Mouse (Mus musculus) forebrain, postnatal 0 days (tissue): ENCODE data around the gene Cfap58. TPM values are rescaled to one million over a fixed set of nuclear protein-coding genes. Genes with fewer than 3 reads are reported as not detected.
A peak's percentile ranks its signal among the peaks of the same experiment; 100 is the strongest.

Experiments
- ATAC-seq: fragments of 200-750 bp; cut with Nextera tagmentation; 2 replicates; pipeline ENCODE4 v1.8.0; 2017; ENCODE audit warnings: mild to moderate bottlenecking, moderate library complexity
- DNase-seq: peaks from one replicate; pipeline ENCODE4 v3.0.0-alpha.2; 2015
- H3K27ac ChIP-seq: fragments of 300-500 bp; sonication (generic); 2 replicates; pipeline ENCODE4 v1.5.1; 2014; ENCODE audit warnings: low read depth, mild to moderate bottlenecking, antibody characterized with exemption, low read length, moderate library complexity, mixed read lengths
- H3K27me3 ChIP-seq: fragments of 300-500 bp; sonication (generic); 2 replicates; pipeline ENCODE4 v1.6.1; 2014; ENCODE audit warnings: mild to moderate bottlenecking, low read length, mixed read lengths; ENCODE audit not compliant: insufficient read depth
- H3K36me3 ChIP-seq: fragments of 300-500 bp; sonication (generic); 2 replicates; pipeline ENCODE4 v1.6.1; 2014; ENCODE audit warnings: mild to moderate bottlenecking, moderate library complexity; ENCODE audit not compliant: insufficient read depth
- H3K4me1 ChIP-seq: fragments of 300-500 bp; sonication (generic); 2 replicates; pipeline ENCODE4 v1.6.1; 2014; ENCODE audit warnings: antibody characterized with exemption; ENCODE audit not compliant: insufficient read depth
- H3K4me2 ChIP-seq: fragments of 300-500 bp; sonication (generic); 2 replicates; pipeline ENCODE4 v1.6.1; 2014; ENCODE audit warnings: low read depth, mild to moderate bottlenecking, moderate library complexity
- H3K4me3 ChIP-seq: fragments of 300-500 bp; sonication (generic); 2 replicates; pipeline ENCODE4 v1.5.1; 2014; ENCODE audit warnings: low read depth, low read length, mixed read lengths
- H3K9ac ChIP-seq: fragments of 300-500 bp; sonication (generic); 2 replicates; pipeline ENCODE4 v1.6.1; 2014; ENCODE audit warnings: mild to moderate bottlenecking
- H3K9me3 ChIP-seq: fragments of 300-500 bp; sonication (generic); 2 replicates; pipeline ENCODE4 v1.6.1; 2016; ENCODE audit warnings: low read length
- CTCF ChIP-seq: sonication (generic); IDR thresholded peaks from 2 replicates; pipeline ENCODE4 v1.5.1; 2016; ENCODE audit warnings: antibody characterized with exemption, control low read depth, low read depth
- WGBS: fragments of 180-500 bp; shearing (Covaris S2); extraction: QIAGEN DNeasy Blood & Tissue Kit; methylation state at CpG from one replicate; pipeline ENCODE4 v1.1.7; 2014; 5-methylcytosine and 5-hydroxymethylcytosine counted together
- polyA plus RNA-seq: library from polyadenylated mRNA; unstranded; fragments of >200 nt; fragmentation: Nextera tagmentation; extraction: Ambion mirVana; gene quantifications from 2 replicates; pipeline ENCODE4 v1.2.1, GENCODE M21; 2015
- total RNA-seq: library from RNA; depleted of rRNA; stranded (reverse); fragments of >200 nt; gene quantifications from 2 replicates; pipeline ENCODE4 v1.2.3, GENCODE M21; 2014

Cfap58 gene
- total and polyA plus RNA-seq, 2 experiments from 2014 or later, result 0.62 to 2.6 TPM

DNA sequence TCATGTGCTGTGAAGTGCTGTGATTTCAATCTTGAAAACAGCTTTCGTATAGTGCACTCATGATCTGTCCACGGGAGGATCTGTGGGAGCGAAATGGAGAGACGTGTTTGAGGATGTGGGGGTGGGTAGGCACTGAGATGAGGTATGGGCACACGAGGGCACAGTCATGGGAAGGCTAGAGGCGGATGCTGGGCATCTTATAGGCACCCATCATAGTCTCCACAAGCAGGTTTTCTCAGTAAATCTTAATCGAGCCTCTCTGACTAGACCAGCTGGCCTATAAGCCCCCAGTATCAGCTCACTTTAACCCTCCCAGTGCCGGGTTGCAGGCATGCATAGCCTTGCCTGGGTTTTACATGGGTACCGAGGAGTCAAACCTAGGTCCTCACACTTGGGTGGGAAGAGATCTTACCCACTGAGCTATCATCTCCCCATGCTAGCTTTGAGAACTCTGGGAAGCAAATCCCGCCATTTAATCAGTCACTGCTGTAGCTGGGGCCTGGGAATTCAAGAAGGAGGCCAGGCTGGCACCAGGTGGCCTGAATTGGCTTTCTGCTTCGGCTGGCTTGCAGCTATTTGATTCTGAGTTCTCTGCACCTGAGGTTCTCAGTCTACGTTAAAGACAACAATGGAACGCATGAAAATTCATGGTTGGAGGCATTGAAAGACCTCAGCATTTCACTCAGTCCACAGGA lies 51.6 kb downstream of the Cfap58 start:
- TF ChIP-seq CTCF, result no peak
- Histone ChIP-seq H3K4me2 (no peak overlapping the region), H3K4me3 (no peak overlapping the region), H3K9me3 (no peaks in the 10 kb centered on the region), H3K9ac (no peak overlapping the region), H3K36me3 (no peaks in the 10 kb centered on the region), H3K27me3 (no peaks in the 10 kb centered on the region), H3K4me1 (no peaks in the 10 kb centered on the region), H3K27ac (no peak overlapping the region)
- WGBS, result 61% methylated on average over 13 of the region's 13 CpGs
- DNase-seq (no peak), ATAC-seq (no peak)

DNA sequence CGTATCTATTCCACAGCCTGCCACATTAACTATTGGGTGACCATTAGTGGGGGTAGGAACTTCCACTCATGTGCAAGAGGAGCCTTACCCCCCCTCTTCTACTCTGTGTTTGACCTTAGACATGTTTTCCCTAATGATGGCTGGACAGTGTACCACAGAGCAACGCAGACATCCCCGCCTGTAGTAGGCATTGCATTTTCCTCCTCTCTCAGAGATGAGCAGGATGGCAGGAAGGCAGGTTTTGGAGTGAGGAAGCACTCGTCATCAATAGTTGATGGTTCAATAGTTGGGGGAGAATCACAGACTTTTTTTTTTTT lies 52.1 kb downstream of the Cfap58 start:
- no peak overlapping the region for H3K9ac ChIP-seq
- no peak overlapping the region for H3K27ac ChIP-seq
- no peaks in the 10 kb centered on the region for H3K36me3 ChIP-seq
- no peak for DNase-seq
- 84% methylated on average over 4 of the region's 4 CpGs for WGBS
- no peaks in the 10 kb centered on the region for H3K4me1 ChIP-seq
- H3K27me3 ChIP-seq, result no peaks in the 10 kb centered on the region
- no peak overlapping the region for H3K4me2 ChIP-seq
- no peak for TF ChIP-seq CTCF
- no peaks in the 10 kb centered on the region for H3K9me3 ChIP-seq
- H3K4me3 ChIP-seq, result no peak overlapping the region
- ATAC-seq, result no peak

DNA sequence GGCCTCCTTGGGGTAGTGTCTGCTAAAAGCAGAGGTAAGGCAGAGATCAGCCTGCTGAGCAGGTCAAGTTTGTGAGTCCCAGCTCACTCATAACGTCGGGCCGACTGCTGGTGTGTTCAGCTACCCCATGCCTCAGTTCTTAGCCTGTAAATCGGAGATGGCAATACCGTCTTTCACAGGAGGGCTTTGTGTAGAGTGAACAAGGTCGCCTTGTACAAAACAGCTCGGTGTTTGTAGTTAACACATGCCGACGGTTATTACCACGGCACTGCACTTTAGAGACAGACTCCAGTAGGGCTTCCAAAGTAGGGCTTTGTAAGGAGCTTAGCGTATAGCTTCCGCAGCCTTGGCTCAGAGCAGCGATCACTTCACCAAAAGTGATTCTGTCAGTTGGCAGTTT lies 63.8 kb downstream of the Cfap58 start:
- H3K9me3 ChIP-seq, result no peaks in the 10 kb centered on the region
- ATAC-seq, result peak; percentile 63
- no peak for DNase-seq
- no peaks in the 10 kb centered on the region for H3K36me3 ChIP-seq
- 0 out of 2 replicates have a peak, but pooled peaks cover 4% of the 10 kb centered on the region for H3K4me1 ChIP-seq
- no peak overlapping the region for H3K9ac ChIP-seq
- no peak overlapping the region for H3K4me3 ChIP-seq
- TF ChIP-seq CTCF, result no peak
- no peaks in the 10 kb centered on the region for H3K27me3 ChIP-seq
- no peak overlapping the region for H3K4me2 ChIP-seq
- no peak overlapping the region for H3K27ac ChIP-seq
- WGBS, result 50% methylated on average over 13 of the region's 13 CpGs

DNA sequence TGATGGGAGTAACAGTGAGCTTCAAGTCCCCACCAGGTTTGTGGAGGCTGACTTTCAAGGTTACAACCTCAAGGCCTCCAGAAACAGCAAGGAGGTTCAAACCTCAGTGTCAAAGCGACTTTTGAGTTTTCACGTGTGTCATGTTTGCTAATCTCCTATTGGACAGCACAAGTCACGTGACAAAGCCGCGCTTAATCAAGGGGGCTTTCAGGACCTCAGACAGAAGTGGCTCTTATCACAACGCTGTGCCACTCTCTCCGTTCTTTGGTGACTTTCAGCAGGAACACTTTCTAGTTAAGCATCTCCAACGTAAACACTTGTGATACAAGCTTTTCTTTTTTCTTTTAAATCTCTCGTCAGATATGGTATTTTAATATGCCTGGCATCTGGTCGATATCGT lies 64.3 kb downstream of the Cfap58 start:
- DNase-seq (no peak), ATAC-seq (no peak)
- Histone ChIP-seq H3K9me3 (no peaks in the 10 kb centered on the region), H3K4me1 (0 out of 2 replicates have a peak, but pooled peaks cover 4% of the 10 kb centered on the region), H3K36me3 (no peaks in the 10 kb centered on the region), H3K27me3 (no peaks in the 10 kb centered on the region), H3K4me2 (no peak overlapping the region), H3K27ac (no peak overlapping the region), H3K9ac (no peak overlapping the region), H3K4me3 (no peak overlapping the region)
- TF ChIP-seq CTCF, result no peak
- WGBS, result 74% methylated on average over 11 of the region's 11 CpGs

DNA sequence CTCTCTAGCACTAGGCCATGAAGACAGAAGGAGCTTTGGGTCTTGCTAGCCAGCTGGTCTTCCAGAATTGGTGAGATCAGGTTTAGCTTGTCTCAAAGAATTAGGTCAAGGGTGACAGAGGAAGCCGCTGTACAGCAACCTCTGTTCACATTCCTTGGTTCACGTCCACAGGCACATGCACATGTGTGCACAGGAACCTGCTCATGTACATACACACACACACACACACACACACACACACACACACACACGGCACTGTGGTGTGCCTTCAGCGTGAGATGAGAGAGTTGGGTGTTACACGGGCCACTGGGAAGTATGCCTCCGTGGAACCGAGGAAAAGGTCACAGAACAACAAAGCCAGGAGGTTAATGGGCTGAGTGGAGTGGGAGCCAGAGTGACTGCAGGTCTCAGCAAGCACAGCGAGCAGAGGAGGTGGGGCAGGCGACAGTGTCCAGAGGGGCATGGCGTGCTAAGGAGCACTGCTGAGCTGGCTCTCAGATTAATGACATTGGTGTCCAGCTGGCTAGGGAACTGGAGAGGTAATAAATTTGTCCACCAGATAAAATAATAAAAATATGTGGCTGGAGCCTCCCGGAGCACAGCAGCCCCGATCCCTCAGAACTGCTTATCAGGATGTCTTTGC lies 71.4 kb downstream of the Cfap58 start:
- no peak overlapping the region for H3K4me2 ChIP-seq
- DNase-seq (no peak), ATAC-seq (no peak)
- WGBS, result 80% methylated on average over 12 of the region's 12 CpGs
- no peaks in the 10 kb centered on the region for H3K4me1 ChIP-seq
- no peak for TF ChIP-seq CTCF
- no peak overlapping the region for H3K4me3 ChIP-seq
- no peaks in the 10 kb centered on the region for H3K36me3 ChIP-seq
- H3K27ac ChIP-seq, result no peak overlapping the region
- no peak overlapping the region for H3K9ac ChIP-seq
- no peaks in the 10 kb centered on the region for H3K27me3 ChIP-seq
- no peaks in the 10 kb centered on the region for H3K9me3 ChIP-seq

DNA sequence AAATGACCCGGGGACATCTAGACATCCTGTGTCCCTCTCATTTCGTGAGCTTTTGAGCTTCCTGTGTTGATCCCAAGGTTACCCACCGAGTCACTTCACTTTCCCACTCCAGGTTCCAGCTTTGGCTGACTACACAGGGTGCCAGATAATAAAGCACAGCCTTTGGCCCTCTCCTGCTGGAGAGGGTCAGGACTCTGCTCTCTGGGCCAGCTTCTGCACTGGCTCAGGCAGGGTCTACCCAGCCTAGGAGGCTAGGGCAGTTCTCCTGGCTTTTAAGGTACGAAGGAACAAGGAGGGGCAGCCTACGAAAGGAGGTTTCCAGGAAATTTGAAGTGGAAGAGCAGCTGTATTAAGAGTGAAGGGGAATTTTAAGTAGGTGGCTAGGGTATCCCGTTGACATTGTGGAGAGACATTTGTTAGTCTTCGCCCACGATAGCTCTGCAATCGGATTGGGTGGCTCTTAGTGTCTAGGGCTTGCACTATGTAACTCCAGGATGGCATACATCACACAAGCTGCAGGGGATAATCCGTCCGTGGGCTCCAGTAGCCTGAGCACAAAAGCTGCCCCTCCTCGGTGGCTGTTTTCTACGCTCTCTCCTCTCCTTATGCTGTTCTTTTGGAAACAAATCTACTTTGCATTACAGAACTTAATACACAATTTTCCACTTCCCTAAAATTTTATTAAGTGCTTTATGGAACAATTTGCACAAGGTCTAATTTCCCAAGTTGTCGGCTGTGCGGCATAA lies 72.3 kb downstream of the Cfap58 start:
- Histone ChIP-seq H3K9me3 (no peaks in the 10 kb centered on the region), H3K4me2 (no peak overlapping the region), H3K27ac (no peak overlapping the region), H3K36me3 (no peaks in the 10 kb centered on the region), H3K27me3 (no peaks in the 10 kb centered on the region), H3K4me1 (no peaks in the 10 kb centered on the region), H3K9ac (no peak overlapping the region), H3K4me3 (no peak overlapping the region)
- no peak for DNase-seq
- TF ChIP-seq CTCF, result no peak
- WGBS, result 68% methylated on average over 15 of the region's 15 CpGs
- ATAC-seq, result no peak

DNA sequence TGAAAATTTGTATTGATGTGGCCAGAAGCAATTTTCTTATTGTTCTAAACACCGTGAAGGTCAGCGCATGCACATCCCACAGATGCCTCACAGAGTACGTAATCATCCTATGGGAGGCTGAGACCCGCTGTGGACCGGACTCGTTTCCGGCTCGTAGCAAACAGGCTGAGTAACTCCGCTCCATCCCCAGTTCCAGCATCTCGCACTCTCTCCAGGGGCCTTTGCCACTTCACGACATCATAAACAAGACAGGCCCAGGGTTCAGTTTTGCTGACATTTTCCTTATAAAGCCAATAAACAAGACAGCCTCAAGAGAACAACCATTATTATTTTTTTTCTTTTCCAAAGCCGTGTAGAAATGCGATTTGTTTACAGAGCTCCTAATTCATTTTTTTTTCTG lies 82.6 kb downstream of the Cfap58 start:
- WGBS, result 74% methylated on average over 13 of the region's 13 CpGs
- Histone ChIP-seq H3K4me1 (no peaks in the 10 kb centered on the region), H3K4me2 (no peak overlapping the region), H3K27me3 (no peaks in the 10 kb centered on the region), H3K9me3 (no peaks in the 10 kb centered on the region), H3K9ac (no peak overlapping the region), H3K36me3 (no peaks in the 10 kb centered on the region), H3K4me3 (no peak overlapping the region), H3K27ac (no peak overlapping the region)
- TF ChIP-seq CTCF, result no peak
- DNase-seq (no peak), ATAC-seq (no peak)
